Mouse (Mus musculus): ENCODE measurements around the gene Myl4. TPM values are rescaled to one million over a fixed set of nuclear protein-coding genes. Genes with fewer than 3 reads are reported as not detected.
A peak's percentile ranks its signal among the peaks of the same experiment; 100 is the strongest.

Myl4 gene
- total RNA-seq, 1 experiment from 2014 or later = 1.2 TPM

- ATAC-seq (replicated peaks; ENCODE audit: low read depth, poor library complexity, severe bottlenecking) = peak; percentile 70
Observed at GRCm38 (mm10) chr11:104596365-104596764, 45.9 kb downstream of the Myl4 start.

GRCm38 (mm10) chr11:104599265-104599945 lies 48.9 kb downstream of the Myl4 start:
- ATAC-seq (replicated peaks; ENCODE audit: low read depth, poor library complexity, severe bottlenecking) = peak; percentile 50

GRCm38 (mm10) chr11:104600675-104601074 lies 50.2 kb downstream of the Myl4 start:
- ATAC-seq (replicated peaks; ENCODE audit: low read depth, poor library complexity, severe bottlenecking) = no peak

- no peak for ATAC-seq (replicated peaks; ENCODE audit: low read depth, poor library complexity, severe bottlenecking)
Observed at GRCm38 (mm10) chr11:104604192-104604591, 53.7 kb downstream of the Myl4 start.

GRCm38 (mm10) chr11:104607491-104608245 lies 57.2 kb downstream of the Myl4 start, which contains the start of gene Itgb3:
Itgb3 (plus strand) TSS chr11:104608000.
- peak; percentile 36 for ATAC-seq (replicated peaks; ENCODE audit: low read depth, poor library complexity, severe bottlenecking)

GRCm38 (mm10) chr11:104608249-104608920 lies 57.9 kb downstream of the Myl4 start:
- no peak for ATAC-seq (replicated peaks; ENCODE audit: low read depth, poor library complexity, severe bottlenecking)

GRCm38 (mm10) chr11:104609033-104609684 lies 58.7 kb downstream of the Myl4 start:
- ATAC-seq (replicated peaks; ENCODE audit: low read depth, poor library complexity, severe bottlenecking) = peak; percentile 33

- no peak for ATAC-seq (replicated peaks; ENCODE audit: low read depth, poor library complexity, severe bottlenecking)
Observed at GRCm38 (mm10) chr11:104609733-104610132, 59.3 kb downstream of the Myl4 start.

GRCm38 (mm10) chr11:104611579-104612151 lies 61.2 kb downstream of the Myl4 start:
- ATAC-seq (replicated peaks; ENCODE audit: low read depth, poor library complexity, severe bottlenecking) = peak; percentile 43

- peak; percentile 8; the same call in 1 of the 2 replicates for ATAC-seq (replicated peaks; ENCODE audit: low read depth, poor library complexity, severe bottlenecking)
Observed at GRCm38 (mm10) chr11:104613551-104613950, 63.1 kb downstream of the Myl4 start.

GRCm38 (mm10) chr11:104614130-104614529 lies 63.7 kb downstream of the Myl4 start:
- ATAC-seq (replicated peaks; ENCODE audit: low read depth, poor library complexity, severe bottlenecking) = peak; percentile 45

GRCm38 (mm10) chr11:104616182-104616581 lies 65.7 kb downstream of the Myl4 start:
- no peak for ATAC-seq (replicated peaks; ENCODE audit: low read depth, poor library complexity, severe bottlenecking)

GRCm38 (mm10) chr11:104618638-104619076 lies 68.2 kb downstream of the Myl4 start:
- ATAC-seq (replicated peaks; ENCODE audit: low read depth, poor library complexity, severe bottlenecking) = peak; percentile 33

GRCm38 (mm10) chr11:104619084-104620022 lies 68.9 kb downstream of the Myl4 start:
- ATAC-seq (replicated peaks; ENCODE audit: low read depth, poor library complexity, severe bottlenecking) = no peak

GRCm38 (mm10) chr11:104622040-104622962 lies 71.8 kb downstream of the Myl4 start:
- ATAC-seq (replicated peaks; ENCODE audit: low read depth, poor library complexity, severe bottlenecking) = peak; percentile 23; the same call in 1 of the 2 replicates

GRCm38 (mm10) chr11:104624791-104625391 lies 74.4 kb downstream of the Myl4 start:
- no peak for ATAC-seq (replicated peaks; ENCODE audit: low read depth, poor library complexity, severe bottlenecking)
